Mouse (Mus musculus) hindbrain, postnatal 0 days (tissue): Measurements from ENCODE around the gene Hemk1. TPM values are rescaled to one million over a fixed set of nuclear protein-coding genes. Genes with fewer than 3 reads are reported as not detected.
A peak's percentile ranks its signal among the peaks of the same experiment; 100 is the strongest.

Experiments
- ATAC-seq: fragments of 200-750 bp; cut with Nextera tagmentation; 2 replicates; pipeline ENCODE4 v1.8.0; 2017; ENCODE audit warnings: mild to moderate bottlenecking, moderate TSS enrichment, moderate library complexity
- DNase-seq: peaks from one replicate; pipeline ENCODE4 v3.0.0-alpha.2; 2015; ENCODE audit warnings: low spot score
- H3K27ac ChIP-seq: fragments of 300-500 bp; sonication (generic); 2 replicates; pipeline ENCODE4 v1.5.1; 2014; ENCODE audit warnings: mild to moderate bottlenecking
- H3K27me3 ChIP-seq: fragments of 300-500 bp; sonication (generic); 2 replicates; pipeline ENCODE4 v1.6.1; 2014; ENCODE audit warnings: low read length, mixed read lengths; ENCODE audit not compliant: insufficient read depth
- H3K36me3 ChIP-seq: fragments of 300-500 bp; sonication (generic); 2 replicates; pipeline ENCODE4 v1.6.1; 2014; ENCODE audit warnings: low read length, mixed read lengths; ENCODE audit not compliant: insufficient read depth
- H3K4me1 ChIP-seq: fragments of 300-500 bp; sonication (generic); 2 replicates; pipeline ENCODE4 v1.6.1; 2014; ENCODE audit warnings: antibody characterized with exemption, low read length, mixed read lengths; ENCODE audit not compliant: insufficient read depth
- H3K4me2 ChIP-seq: fragments of 300-500 bp; sonication (generic); 2 replicates; pipeline ENCODE4 v1.6.1; 2014; ENCODE audit warnings: low read depth, mild to moderate bottlenecking, low read length, moderate library complexity, mixed read lengths
- H3K4me3 ChIP-seq: fragments of 300-500 bp; sonication (generic); 2 replicates; pipeline ENCODE4 v1.5.1; 2014; ENCODE audit warnings: low read length
- H3K9ac ChIP-seq: fragments of 300-500 bp; sonication (generic); replicated peaks from 2 replicates; pipeline ENCODE4 v1.6.1; 2014; ENCODE audit warnings: mild to moderate bottlenecking, low read length, moderate library complexity, mixed read lengths
- H3K9me3 ChIP-seq: fragments of 300-500 bp; sonication (generic); 2 replicates; pipeline ENCODE4 v1.6.1; 2016; ENCODE audit warnings: low read length, mixed read lengths
- CTCF ChIP-seq: IDR thresholded peaks from 2 replicates; pipeline ENCODE4 v1.5.1; 2016; ENCODE audit warnings: antibody characterized with exemption, control low read depth, low read depth
- WGBS: fragments of 180-500 bp; shearing (Covaris S2); extraction: QIAGEN DNeasy Blood & Tissue Kit; methylation state at CpG from one replicate; pipeline ENCODE4 v1.1.7; 2014; 5-methylcytosine and 5-hydroxymethylcytosine counted together
- polyA plus RNA-seq: library from polyadenylated mRNA; unstranded; fragments of >200 nt; fragmentation: Nextera tagmentation; extraction: Ambion mirVana; gene quantifications from 2 replicates; pipeline ENCODE4 v1.2.1, GENCODE M21; 2015
- total RNA-seq: library from RNA; depleted of rRNA; stranded (reverse); fragments of >200 nt; gene quantifications from 2 replicates; pipeline ENCODE4 v1.2.3, GENCODE M21; 2014

Hemk1 gene
- total and polyA plus RNA-seq, 2 experiments from 2014 or later = 13.6 to 18.1 TPM

GRCm38 (mm10) chr9:107336386-107336785 lies 1.8 kb downstream of the Hemk1 start:
- Histone ChIP-seq H3K9me3 (no peaks in the 10 kb centered on the region), H3K9ac (no peak overlapping the region), H3K27ac (no peak overlapping the region), H3K4me1 (peaks cover 7% of the 10 kb centered on the region; the same call in 1 of the 2 replicates), H3K4me3 (no peak overlapping the region), H3K4me2 (no peak overlapping the region), H3K27me3 (no peaks in the 10 kb centered on the region), H3K36me3 (no peaks in the 10 kb centered on the region)
- ATAC-seq (no peak), DNase-seq (no peak)
- 90% methylated on average over 6 of the region's 6 CpGs for WGBS
- no peak for TF ChIP-seq CTCF

DNA sequence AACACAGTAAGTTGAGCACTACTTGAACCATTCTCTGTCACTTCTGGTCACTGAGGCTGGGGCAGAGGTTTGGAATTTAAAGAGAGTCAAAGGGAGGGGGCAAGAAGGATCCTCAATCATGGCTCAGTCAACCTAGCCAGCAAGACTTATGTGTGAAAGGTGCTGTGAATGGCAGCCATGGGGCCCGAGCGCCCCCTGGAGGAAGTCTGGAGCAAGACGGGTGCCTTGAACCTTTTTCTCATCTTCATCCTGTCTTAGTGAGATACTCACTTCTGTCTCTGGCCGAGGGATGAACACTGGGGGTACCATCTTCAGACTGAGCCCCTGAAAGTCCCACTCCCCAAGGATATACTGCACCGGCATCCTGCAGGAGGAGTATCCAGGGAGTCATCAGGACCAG lies 2.2 kb downstream of the Hemk1 start:
- Histone ChIP-seq H3K9ac (no peak overlapping the region), H3K4me3 (no peak overlapping the region), H3K4me2 (no peak overlapping the region), H3K27me3 (no peaks in the 10 kb centered on the region), H3K9me3 (no peaks in the 10 kb centered on the region), H3K36me3 (no peaks in the 10 kb centered on the region), H3K4me1 (peaks cover 7% of the 10 kb centered on the region; the same call in 1 of the 2 replicates), H3K27ac (no peak overlapping the region)
- ATAC-seq = no peak
- 12% methylated on average over 5 of the region's 5 CpGs for WGBS
- peak; percentile 90 for TF ChIP-seq CTCF
- peak; percentile 67 for DNase-seq

GRCm38 (mm10) chr9:107335046-107335445 lies 3.1 kb downstream of the Hemk1 start:
- 89% methylated on average over 5 of the region's 5 CpGs for WGBS
- H3K9ac ChIP-seq = no peak overlapping the region
- peaks cover 7% of the 10 kb centered on the region; the same call in 1 of the 2 replicates for H3K4me1 ChIP-seq
- H3K27me3 ChIP-seq = no peaks in the 10 kb centered on the region
- H3K36me3 ChIP-seq = no peaks in the 10 kb centered on the region
- TF ChIP-seq CTCF = peak; percentile 39
- H3K4me2 ChIP-seq = no peak overlapping the region
- ATAC-seq (no peak), DNase-seq (no peak)
- no peaks in the 10 kb centered on the region for H3K9me3 ChIP-seq
- H3K4me3 ChIP-seq = no peak overlapping the region
- no peak overlapping the region for H3K27ac ChIP-seq

- no peaks in the 10 kb centered on the region for H3K9me3 ChIP-seq
- ATAC-seq (no peak), DNase-seq (no peak)
- WGBS = 86% methylated on average over 6 of the region's 6 CpGs
- H3K4me2 ChIP-seq = no peak overlapping the region
- H3K36me3 ChIP-seq = no peaks in the 10 kb centered on the region
- no peak overlapping the region for H3K9ac ChIP-seq
- no peak overlapping the region for H3K27ac ChIP-seq
- no peak for TF ChIP-seq CTCF
- no peak overlapping the region for H3K4me3 ChIP-seq
- peaks cover 7% of the 10 kb centered on the region; the same call in 1 of the 2 replicates for H3K4me1 ChIP-seq
- no peaks in the 10 kb centered on the region for H3K27me3 ChIP-seq
Observed at GRCm38 (mm10) chr9:107334356-107334755, 3.8 kb downstream of the Hemk1 start.

GRCm38 (mm10) chr9:107333686-107334085 lies 4.5 kb downstream of the Hemk1 start:
- Histone ChIP-seq H3K4me2 (no peak overlapping the region), H3K4me3 (no peak overlapping the region), H3K9me3 (no peaks in the 10 kb centered on the region), H3K27me3 (no peaks in the 10 kb centered on the region), H3K9ac (no peak overlapping the region), H3K4me1 (peaks cover 7% of the 10 kb centered on the region; the same call in 1 of the 2 replicates), H3K36me3 (no peaks in the 10 kb centered on the region), H3K27ac (no peak overlapping the region)
- no peak for ATAC-seq
- TF ChIP-seq CTCF = no peak
- 55% methylated on average over 2 of the region's 2 CpGs for WGBS
- no peak for DNase-seq

GRCm38 (mm10) chr9:107330791-107331190 lies 7.4 kb downstream of the Hemk1 start:
- no peak overlapping the region for H3K9ac ChIP-seq
- H3K27ac ChIP-seq = no peak overlapping the region
- H3K27me3 ChIP-seq = no peaks in the 10 kb centered on the region
- no peak overlapping the region for H3K4me2 ChIP-seq
- no peak overlapping the region for H3K4me3 ChIP-seq
- no peaks in the 10 kb centered on the region for H3K4me1 ChIP-seq
- WGBS = 76% methylated on average over 6 of the region's 6 CpGs
- no peaks in the 10 kb centered on the region for H3K36me3 ChIP-seq
- no peaks in the 10 kb centered on the region for H3K9me3 ChIP-seq
- no peak for TF ChIP-seq CTCF
- DNase-seq = no peak
- ATAC-seq = no peak

- Histone ChIP-seq H3K4me2 (no peak overlapping the region), H3K4me1 (no peaks in the 10 kb centered on the region), H3K27ac (no peak overlapping the region), H3K9ac (no peak overlapping the region), H3K9me3 (no peaks in the 10 kb centered on the region), H3K36me3 (no peaks in the 10 kb centered on the region), H3K4me3 (no peak overlapping the region), H3K27me3 (no peaks in the 10 kb centered on the region)
- WGBS = 88% methylated on average over 16 of the region's 16 CpGs
- no peak for TF ChIP-seq CTCF
- ATAC-seq = no peak
- no peak for DNase-seq
Observed at GRCm38 (mm10) chr9:107327879-107328620, 10.1 kb downstream of the Hemk1 start.
